Mouse (Mus musculus) midbrain, embryonic 13.5 days (tissue): ENCODE measurements around the gene Fam227a. TPM values are rescaled to one million over a fixed set of nuclear protein-coding genes. Genes with fewer than 3 reads are reported as not detected.

ENCODE experiments used
- ATAC-seq: fragments of 200-750 bp; cut with Nextera tagmentation; 2 replicates; pipeline ENCODE4 v1.8.0; 2017; ENCODE audit warnings: mild to moderate bottlenecking, moderate TSS enrichment, moderate library complexity
- H3K27ac ChIP-seq: fragments of 300-500 bp; sonication (generic); 2 replicates; pipeline ENCODE4 v1.5.1; 2015; ENCODE audit warnings: inconsistent platforms, mild to moderate bottlenecking, moderate library complexity
- H3K27me3 ChIP-seq: fragments of 300-500 bp; sonication (generic); 2 replicates; pipeline ENCODE4 v1.6.1; 2015; ENCODE audit warnings: mild to moderate bottlenecking, inconsistent platforms
- H3K36me3 ChIP-seq: fragments of 300-500 bp; sonication (generic); 2 replicates; pipeline ENCODE4 v1.6.1; 2015; ENCODE audit warnings: mild to moderate bottlenecking, inconsistent platforms
- H3K4me1 ChIP-seq: fragments of 300-500 bp; sonication (generic); replicated peaks from 2 replicates; pipeline ENCODE4 v1.6.1; 2015; ENCODE audit warnings: inconsistent platforms
- H3K4me2 ChIP-seq: fragments of 300-500 bp; sonication (generic); replicated peaks from 2 replicates; pipeline ENCODE4 v1.6.1; 2015; ENCODE audit warnings: moderate library complexity, mild to moderate bottlenecking, inconsistent platforms
- H3K4me3 ChIP-seq: fragments of 300-500 bp; sonication (generic); replicated peaks from 2 replicates; pipeline ENCODE4 v1.5.1; 2015; ENCODE audit warnings: mild to moderate bottlenecking, inconsistent platforms
- H3K9ac ChIP-seq: fragments of 300-500 bp; sonication (generic); replicated peaks from 2 replicates; pipeline ENCODE4 v1.6.1; 2015; ENCODE audit warnings: mild to moderate bottlenecking, inconsistent platforms
- H3K9me3 ChIP-seq: fragments of 300-500 bp; sonication (generic); 2 replicates; pipeline ENCODE4 v1.6.1; 2016; ENCODE audit warnings: mild to moderate bottlenecking, inconsistent platforms
- WGBS: fragments of 180-500 bp; shearing (Covaris S2); methylation state at CpG from one replicate; pipeline ENCODE4 v1.1.7; 2015; 5-methylcytosine and 5-hydroxymethylcytosine counted together
- polyA plus RNA-seq: library from polyadenylated mRNA; unstranded; fragments of >200 nt; fragmentation: Nextera tagmentation; extraction: Ambion mirVana; gene quantifications from 2 replicates; pipeline ENCODE4 v1.2.1, GENCODE M21; 2015

Gene Fam227a
- 6.8 and 6.9 TPM in 2 replicates for polyA plus RNA-seq

- under 1% methylated on average over 55 of the region's 55 CpGs for WGBS
These were observed at the start of gene Fam227a, which contains the start of gene Cby1 for GRCm38 (mm10) chr15:79658531-79659375. Gene Fam227a (minus strand): TSS chr15:79658956. Gene Cby1 (plus strand): TSS chr15:79659199.

DNA sequence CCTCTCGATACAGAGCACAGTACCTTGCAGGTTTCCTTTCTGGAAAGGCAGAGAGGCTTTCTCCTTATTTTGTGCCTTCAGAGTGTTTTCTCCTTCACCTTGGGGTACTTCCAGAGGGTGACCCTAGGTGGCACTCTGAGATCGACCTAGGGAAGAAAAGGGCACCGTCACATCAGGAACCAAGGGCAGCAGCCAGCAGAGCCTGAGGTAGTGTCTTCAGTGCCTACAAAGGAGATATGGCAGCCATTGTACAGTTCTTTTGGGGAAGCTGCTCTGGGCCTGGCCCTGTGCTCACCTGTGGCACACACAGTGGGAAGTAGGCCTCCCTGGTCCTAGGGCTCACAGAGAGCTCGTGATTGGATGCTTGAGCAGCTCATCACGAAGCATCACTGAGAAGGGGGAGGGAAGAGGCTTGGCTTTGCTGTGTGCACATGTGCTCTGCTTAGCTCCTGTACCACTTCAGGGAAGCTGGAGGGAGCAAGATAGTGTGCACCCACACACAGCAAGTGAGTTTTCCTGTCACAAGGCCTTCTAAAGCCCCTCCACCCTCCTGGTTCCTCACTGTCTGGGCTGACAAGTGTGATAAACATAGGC lies 49.6 kb upstream of the Fam227a start:
- WGBS, result 89% methylated on average over 5 of the region's 5 CpGs
- ATAC-seq, result no peak
- H3K27me3 ChIP-seq, result no peaks in the 10 kb centered on the region
- no peak overlapping the region for H3K9ac ChIP-seq
- H3K27ac ChIP-seq, result no peak overlapping the region
- H3K4me1 ChIP-seq, result no peaks in the 10 kb centered on the region
- H3K9me3 ChIP-seq, result no peaks in the 10 kb centered on the region
- no peak overlapping the region for H3K4me3 ChIP-seq
- H3K4me2 ChIP-seq, result no peak overlapping the region
- peaks cover 70% of the 10 kb centered on the region for H3K36me3 ChIP-seq

More at GRCm38 (mm10) chr15:79658531-79659375, at the start of gene Fam227a, which contains the start of gene Cby1:
- Histone ChIP-seq H3K4me2 (peak within 1 kb of the TSS; percentile 82), H3K36me3 (peaks cover 27% of the 10 kb centered on the region), H3K4me3 (peak within 1 kb of the TSS; percentile 92), H3K9me3 (no peaks in the 10 kb centered on the region), H3K9ac (peak within 1 kb of the TSS; percentile 94), H3K4me1 (peaks cover 19% of the 10 kb centered on the region), H3K27me3 (no peaks in the 10 kb centered on the region), H3K27ac (peak within 1 kb of the TSS; percentile 96)
- ATAC-seq, result peak; percentile 88

- peaks cover 54% of the 10 kb centered on the region for H3K36me3 ChIP-seq
These were observed 48.0 kb upstream of the Fam227a start for GRCm38 (mm10) chr15:79706603-79707214.

DNA sequence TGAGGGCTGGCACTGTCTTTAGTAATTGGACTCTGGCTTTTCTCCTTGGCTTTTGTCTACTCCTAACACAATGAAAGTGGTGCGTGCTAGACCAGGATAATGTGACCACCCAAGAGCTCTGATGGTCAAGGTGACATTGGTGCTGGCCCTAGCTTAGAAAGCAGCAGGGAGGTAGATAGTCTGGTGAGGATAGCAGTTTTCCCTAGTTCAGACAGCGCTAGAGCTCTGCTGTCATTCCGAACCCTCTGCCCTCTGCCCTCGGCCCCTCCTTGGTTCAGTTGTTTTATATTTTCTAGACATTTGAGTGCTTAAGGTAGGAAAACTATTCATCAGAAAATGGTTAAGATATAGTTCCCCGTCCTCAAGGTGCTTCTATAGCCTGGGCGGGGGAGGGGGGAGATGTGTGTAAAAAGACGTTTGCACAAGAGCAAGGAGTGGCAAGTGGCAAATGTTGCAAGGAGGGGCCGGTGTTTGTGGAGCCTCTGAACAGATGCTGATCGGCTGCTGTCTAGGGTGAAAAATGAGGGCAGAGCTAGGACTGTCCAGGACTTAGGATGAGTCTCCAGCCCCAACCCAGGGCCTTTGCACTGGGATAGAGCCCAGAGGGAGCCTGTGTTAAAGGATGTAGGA lies 38.9 kb upstream of the Fam227a start:
- no peaks in the 10 kb centered on the region for H3K27me3 ChIP-seq
- ATAC-seq, result no peak
- H3K9ac ChIP-seq, result no peak overlapping the region
- no peak overlapping the region for H3K4me3 ChIP-seq
- H3K27ac ChIP-seq, result peak overlapping the region; percentile 60
- H3K9me3 ChIP-seq, result no peaks in the 10 kb centered on the region
- H3K4me1 ChIP-seq, result peaks cover 32% of the 10 kb centered on the region
- peaks cover 20% of the 10 kb centered on the region for H3K36me3 ChIP-seq
- H3K4me2 ChIP-seq, result no peak overlapping the region
- 82% methylated on average over 9 of the region's 9 CpGs for WGBS

More at GRCm38 (mm10) chr15:79706603-79707214, 48.0 kb upstream of the Fam227a start:
- no peak overlapping the region for H3K9ac ChIP-seq
- no peaks in the 10 kb centered on the region for H3K27me3 ChIP-seq
- no peak overlapping the region for H3K4me2 ChIP-seq
- H3K27ac ChIP-seq, result no peak overlapping the region
- WGBS, result 89% methylated on average over 17 of the region's 17 CpGs
- no peak overlapping the region for H3K4me3 ChIP-seq
- no peaks in the 10 kb centered on the region for H3K4me1 ChIP-seq
- H3K9me3 ChIP-seq, result no peaks in the 10 kb centered on the region
- no peak for ATAC-seq

DNA sequence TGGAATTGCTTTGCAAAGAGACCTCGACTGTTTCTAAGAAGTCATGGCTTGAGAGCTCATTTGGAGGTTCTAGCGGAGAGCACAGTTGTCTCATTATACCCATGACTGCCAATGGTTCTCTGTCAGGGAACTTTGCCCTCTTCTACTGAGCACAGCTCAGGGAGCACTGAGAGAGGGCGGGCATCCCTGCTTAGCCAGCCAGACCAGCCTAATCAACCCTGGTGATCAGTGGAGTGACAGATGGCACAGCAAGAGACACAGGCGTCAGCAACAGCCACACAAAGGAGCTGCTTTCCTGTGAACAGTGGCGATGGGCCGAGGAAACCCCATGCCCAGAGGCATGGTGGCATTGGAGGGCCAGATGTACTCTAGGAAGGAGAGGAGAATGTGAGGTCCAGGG lies 38.3 kb upstream of the Fam227a start:
- WGBS, result 72% methylated on average over 6 of the region's 6 CpGs
- Histone ChIP-seq H3K9ac (no peak overlapping the region), H3K27me3 (no peaks in the 10 kb centered on the region), H3K36me3 (peaks cover 20% of the 10 kb centered on the region), H3K27ac (peak overlapping the region; percentile 60), H3K9me3 (no peaks in the 10 kb centered on the region), H3K4me2 (no peak overlapping the region), H3K4me1 (peaks cover 39% of the 10 kb centered on the region), H3K4me3 (no peak overlapping the region)
- no peak for ATAC-seq

DNA sequence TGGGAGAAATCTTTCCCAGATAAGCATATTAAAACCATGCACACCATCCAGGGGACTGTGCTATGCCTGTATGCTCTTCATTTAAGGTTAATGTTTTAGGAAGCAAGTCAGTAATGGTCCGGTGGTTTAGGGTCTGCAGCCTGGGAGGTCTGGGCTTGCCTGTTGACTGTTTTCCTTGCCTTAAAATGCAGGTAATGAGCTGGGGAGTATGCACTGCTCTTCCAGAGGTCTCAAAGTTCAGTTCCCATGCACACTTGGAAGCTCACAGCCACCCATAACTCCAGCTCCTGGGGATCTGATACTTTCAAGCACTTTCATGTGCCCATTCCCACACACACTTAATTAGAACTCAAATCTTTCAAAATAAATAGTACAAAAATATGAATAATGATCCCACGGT lies 37.8 kb upstream of the Fam227a start:
- Histone ChIP-seq H3K4me1 (peaks cover 44% of the 10 kb centered on the region), H3K27ac (no peak overlapping the region), H3K4me3 (no peak overlapping the region), H3K9me3 (no peaks in the 10 kb centered on the region), H3K9ac (no peak overlapping the region), H3K27me3 (no peaks in the 10 kb centered on the region), H3K4me2 (no peak overlapping the region), H3K36me3 (peaks cover 20% of the 10 kb centered on the region)
- 93% methylated on average over 2 of the region's 2 CpGs for WGBS
- ATAC-seq, result no peak

- Histone ChIP-seq H3K27ac (no peak overlapping the region), H3K4me3 (no peak overlapping the region), H3K4me1 (peaks cover 47% of the 10 kb centered on the region), H3K36me3 (peaks cover 20% of the 10 kb centered on the region), H3K4me2 (no peak overlapping the region), H3K27me3 (no peaks in the 10 kb centered on the region), H3K9me3 (no peaks in the 10 kb centered on the region), H3K9ac (no peak overlapping the region)
- ATAC-seq, result no peak
- 71% methylated on average over 3 of the region's 3 CpGs for WGBS
These were observed 36.8 kb upstream of the Fam227a start for GRCm38 (mm10) chr15:79695516-79695915.

DNA sequence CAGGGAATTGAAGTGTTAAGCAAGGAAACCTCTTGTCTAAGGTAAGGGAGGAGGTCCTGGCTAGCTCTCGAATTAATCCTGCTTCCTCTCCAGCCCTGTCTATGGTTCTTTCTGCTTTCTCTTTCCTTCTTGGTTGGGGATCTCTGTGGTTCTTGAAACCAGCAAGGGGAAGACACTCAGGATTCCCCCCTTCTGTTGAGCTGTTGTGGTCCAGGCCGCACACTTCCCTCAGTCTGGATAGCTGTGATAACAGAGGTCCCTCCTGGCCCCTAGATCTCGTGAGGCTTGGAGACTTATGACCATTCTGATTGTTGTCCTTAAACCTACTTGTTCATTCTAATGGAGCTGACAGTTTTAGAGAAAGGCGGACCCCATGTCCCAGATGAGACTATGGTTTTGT lies 35.8 kb upstream of the Fam227a start:
- Histone ChIP-seq H3K27ac (no peak overlapping the region), H3K4me3 (no peak overlapping the region), H3K9me3 (no peaks in the 10 kb centered on the region), H3K36me3 (peaks cover 20% of the 10 kb centered on the region), H3K4me1 (peaks cover 53% of the 10 kb centered on the region), H3K27me3 (no peaks in the 10 kb centered on the region), H3K4me2 (no peak overlapping the region), H3K9ac (no peak overlapping the region)
- no peak for ATAC-seq
- WGBS, result 91% methylated on average over 4 of the region's 4 CpGs

DNA sequence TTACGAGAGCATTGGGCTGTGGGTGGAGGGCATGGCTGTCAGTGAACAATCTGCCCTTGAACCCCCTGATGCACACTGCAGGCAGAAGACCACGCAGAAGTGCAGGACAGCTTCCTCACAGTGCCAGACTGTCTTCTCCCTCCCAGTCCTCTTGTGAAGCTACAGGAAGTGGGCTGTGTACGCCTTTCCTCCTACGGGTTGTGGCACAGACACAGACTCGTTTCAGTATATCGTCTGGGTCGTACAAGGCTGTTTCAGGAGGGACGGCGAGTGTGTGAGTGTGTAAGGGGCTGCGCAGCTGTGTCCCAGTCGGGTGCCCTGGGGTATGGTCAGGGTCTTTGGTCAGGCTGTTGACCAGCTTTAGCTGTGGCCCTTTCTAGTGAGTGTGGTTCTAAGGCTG lies 35.0 kb upstream of the Fam227a start:
- Histone ChIP-seq H3K4me1 (peaks cover 54% of the 10 kb centered on the region), H3K27ac (no peak overlapping the region), H3K27me3 (no peaks in the 10 kb centered on the region), H3K4me3 (no peak overlapping the region), H3K4me2 (peak overlapping the region; percentile 11; the same call in 1 of the 2 replicates), H3K9ac (0 out of 2 replicates have a peak overlapping the region, but pooled peaks have one; percentile 11), H3K36me3 (peaks cover 14% of the 10 kb centered on the region), H3K9me3 (no peaks in the 10 kb centered on the region)
- ATAC-seq, result no peak
- 91% methylated on average over 11 of the region's 11 CpGs for WGBS

GRCm38 (mm10) chr15:79692334-79692733 lies 33.6 kb upstream of the Fam227a start:
- ATAC-seq, result no peak
- H3K4me1 ChIP-seq, result peaks cover 54% of the 10 kb centered on the region
- H3K4me2 ChIP-seq, result peak overlapping the region; percentile 99
- H3K9me3 ChIP-seq, result no peaks in the 10 kb centered on the region
- WGBS, result 69% methylated on average over 5 of the region's 5 CpGs
- peaks cover 14% of the 10 kb centered on the region for H3K36me3 ChIP-seq
- no peak overlapping the region for H3K9ac ChIP-seq
- H3K4me3 ChIP-seq, result peak overlapping the region; percentile 90; the same call in 1 of the 2 replicates
- H3K27me3 ChIP-seq, result no peaks in the 10 kb centered on the region
- no peak overlapping the region for H3K27ac ChIP-seq

DNA sequence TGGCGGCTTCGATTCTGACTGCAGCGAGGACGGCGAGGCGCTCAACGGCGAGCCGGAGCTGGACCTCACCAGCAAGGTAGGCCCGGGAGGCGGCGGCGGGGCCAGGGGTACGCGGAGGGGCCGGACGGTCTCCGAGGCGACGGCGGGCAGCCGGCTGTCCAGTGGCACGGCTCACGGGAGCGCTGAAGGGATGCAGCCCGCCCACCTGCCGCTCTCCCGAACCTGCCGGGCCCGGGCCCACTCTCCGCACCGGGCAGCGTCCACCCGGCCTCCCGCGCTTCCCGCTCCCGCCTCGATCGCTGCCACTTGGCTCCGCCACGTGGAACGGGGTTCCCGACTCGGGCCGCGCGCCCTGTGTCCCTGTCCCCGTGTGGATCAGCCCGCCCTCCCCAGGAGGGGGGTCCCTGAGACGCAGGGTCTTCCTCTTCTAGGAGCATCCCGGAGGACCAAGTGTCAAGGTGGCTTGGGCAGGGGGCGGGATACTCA lies 32.3 kb upstream of the Fam227a start:
- Histone ChIP-seq H3K4me1 (peaks cover 53% of the 10 kb centered on the region), H3K9me3 (no peaks in the 10 kb centered on the region), H3K4me3 (peak overlapping the region; percentile 90), H3K27ac (peak overlapping the region; percentile 91), H3K9ac (peak overlapping the region; percentile 91), H3K27me3 (no peaks in the 10 kb centered on the region), H3K36me3 (peaks cover 12% of the 10 kb centered on the region), H3K4me2 (peak overlapping the region; percentile 99)
- peak; percentile 43; the same call in 1 of the 2 replicates for ATAC-seq
- WGBS, result under 1% methylated on average over 39 of the region's 53 CpGs
